Mouse (Mus musculus) embryonic facial prominence, embryonic 13.5 days (tissue): ENCODE measurements around the gene Magi1. TPM values are rescaled to one million over a fixed set of nuclear protein-coding genes. Genes with fewer than 3 reads are reported as not detected.

Experiments
- ATAC-seq: fragments of 200-750 bp; cut with Nextera tagmentation; 2 replicates; pipeline ENCODE4 v1.8.0; 2017; ENCODE audit warnings: low read depth; ENCODE audit not compliant: insufficient number of reproducible peaks, insufficient read depth, low FRiP score, low TSS enrichment
- H3K27ac ChIP-seq: fragments of 300-500 bp; sonication (generic); 2 replicates; pipeline ENCODE4 v1.5.1; 2015; ENCODE audit warnings: moderate library complexity, mild to moderate bottlenecking, inconsistent platforms
- H3K27me3 ChIP-seq: fragments of 300-500 bp; sonication (generic); 2 replicates; pipeline ENCODE4 v1.6.1; 2015; ENCODE audit warnings: mild to moderate bottlenecking, inconsistent platforms
- H3K36me3 ChIP-seq: fragments of 300-500 bp; sonication (generic); 2 replicates; pipeline ENCODE4 v1.6.1; 2015; ENCODE audit warnings: mild to moderate bottlenecking, inconsistent platforms
- H3K4me1 ChIP-seq: fragments of 300-500 bp; sonication (generic); 2 replicates; pipeline ENCODE4 v1.6.1; 2015; ENCODE audit warnings: inconsistent platforms
- H3K4me2 ChIP-seq: fragments of 300-500 bp; sonication (generic); 2 replicates; pipeline ENCODE4 v1.6.1; 2015; ENCODE audit warnings: moderate library complexity, mild to moderate bottlenecking, inconsistent platforms
- H3K4me3 ChIP-seq: fragments of 300-500 bp; sonication (generic); 2 replicates; pipeline ENCODE4 v1.5.1; 2015; ENCODE audit warnings: mild to moderate bottlenecking, inconsistent platforms
- H3K9ac ChIP-seq: fragments of 300-500 bp; sonication (generic); 2 replicates; pipeline ENCODE4 v1.6.1; 2015; ENCODE audit warnings: mild to moderate bottlenecking, inconsistent platforms
- H3K9me3 ChIP-seq: fragments of 300-500 bp; sonication (generic); 2 replicates; pipeline ENCODE4 v1.6.1; 2016; ENCODE audit warnings: inconsistent platforms
- WGBS: fragments of 180-500 bp; shearing (Covaris S2); methylation state at CpG from one replicate; pipeline ENCODE4 v1.1.7; 2015; ENCODE audit warnings: mixed read lengths; 5-methylcytosine and 5-hydroxymethylcytosine counted together
- polyA plus RNA-seq: library from polyadenylated mRNA; unstranded; fragments of >200 nt; fragmentation: Nextera tagmentation; extraction: Ambion mirVana; gene quantifications from 2 replicates; pipeline ENCODE4 v1.2.1, GENCODE M21; 2015

Gene Magi1
- polyA plus RNA-seq, 1 experiment from 2014 or later: 13.1 TPM

- Histone ChIP-seq H3K9ac (no peak overlapping the region), H3K4me1 (0 out of 2 replicates have a peak, but pooled peaks cover 5% of the 10 kb centered on the region), H3K9me3 (no peaks in the 10 kb centered on the region), H3K27ac (no peak overlapping the region), H3K4me2 (no peak overlapping the region), H3K27me3 (no peaks in the 10 kb centered on the region), H3K4me3 (no peak overlapping the region), H3K36me3 (no peaks in the 10 kb centered on the region)
- no peak for ATAC-seq
- 57% methylated on average over 5 of the region's 5 CpGs for WGBS
Measured at GRCm38 (mm10) chr6:93870023-93870422, 413.7 kb downstream of the Magi1 start.

- H3K4me1 ChIP-seq: no peaks in the 10 kb centered on the region
- no peaks in the 10 kb centered on the region for H3K27me3 ChIP-seq
- H3K9ac ChIP-seq: no peak overlapping the region
- no peak overlapping the region for H3K27ac ChIP-seq
- no peaks in the 10 kb centered on the region for H3K9me3 ChIP-seq
- no peak overlapping the region for H3K4me2 ChIP-seq
- no peaks in the 10 kb centered on the region for H3K36me3 ChIP-seq
- WGBS: 96% methylated on average over 5 of the region's 5 CpGs
- ATAC-seq: no peak
- H3K4me3 ChIP-seq: no peak overlapping the region
Measured at GRCm38 (mm10) chr6:93862263-93862662, 421.5 kb downstream of the Magi1 start.

GRCm38 (mm10) chr6:93856783-93857182 lies 426.9 kb downstream of the Magi1 start:
- Histone ChIP-seq H3K36me3 (no peaks in the 10 kb centered on the region), H3K4me3 (no peak overlapping the region), H3K27me3 (no peaks in the 10 kb centered on the region), H3K4me2 (no peak overlapping the region), H3K9ac (no peak overlapping the region), H3K9me3 (no peaks in the 10 kb centered on the region), H3K27ac (peak overlapping the region; percentile 68; the same call in 1 of the 2 replicates), H3K4me1 (peaks cover 21% of the 10 kb centered on the region)
- 18% methylated on average over 1 of the region's 1 CpGs for WGBS
- ATAC-seq: no peak

- Histone ChIP-seq H3K9me3 (no peaks in the 10 kb centered on the region), H3K4me3 (no peak overlapping the region), H3K4me2 (no peak overlapping the region), H3K9ac (no peak overlapping the region; the same call in 1 of the 2 replicates), H3K27me3 (no peaks in the 10 kb centered on the region), H3K4me1 (peaks cover 21% of the 10 kb centered on the region), H3K27ac (peak overlapping the region; percentile 68; the same call in 1 of the 2 replicates), H3K36me3 (no peaks in the 10 kb centered on the region)
- 44% methylated on average over 8 of the region's 8 CpGs for WGBS
- no peak for ATAC-seq
Measured at GRCm38 (mm10) chr6:93855806-93856641, 427.7 kb downstream of the Magi1 start.

GRCm38 (mm10) chr6:93848942-93849790 lies 434.6 kb downstream of the Magi1 start:
- 35% methylated on average over 7 of the region's 7 CpGs for WGBS
- H3K4me1 ChIP-seq: peaks cover 36% of the 10 kb centered on the region

GRCm38 (mm10) chr6:93845498-93845897 lies 438.2 kb downstream of the Magi1 start:
- peaks cover 32% of the 10 kb centered on the region for H3K4me1 ChIP-seq
- 75% methylated on average over 3 of the region's 3 CpGs for WGBS
- H3K27ac ChIP-seq: no peak overlapping the region
- no peaks in the 10 kb centered on the region for H3K36me3 ChIP-seq
- no peaks in the 10 kb centered on the region for H3K9me3 ChIP-seq
- ATAC-seq: no peak
- H3K4me2 ChIP-seq: no peak overlapping the region
- H3K9ac ChIP-seq: no peak overlapping the region
- no peak overlapping the region for H3K4me3 ChIP-seq
- no peaks in the 10 kb centered on the region for H3K27me3 ChIP-seq

More at GRCm38 (mm10) chr6:93848942-93849790, 434.6 kb downstream of the Magi1 start:
- H3K36me3 ChIP-seq: no peaks in the 10 kb centered on the region
- H3K27ac ChIP-seq: peak overlapping the region; percentile 29; the same call in 1 of the 2 replicates
- H3K9ac ChIP-seq: no peak overlapping the region
- no peaks in the 10 kb centered on the region for H3K9me3 ChIP-seq
- H3K27me3 ChIP-seq: no peaks in the 10 kb centered on the region
- H3K4me2 ChIP-seq: no peak overlapping the region
- ATAC-seq: no peak
- H3K4me3 ChIP-seq: no peak overlapping the region

GRCm38 (mm10) chr6:93845080-93845479 lies 438.6 kb downstream of the Magi1 start:
- ATAC-seq: no peak
- WGBS: 50% methylated on average over 5 of the region's 5 CpGs
- no peak overlapping the region for H3K4me3 ChIP-seq
- H3K4me2 ChIP-seq: no peak overlapping the region
- no peaks in the 10 kb centered on the region for H3K9me3 ChIP-seq
- H3K36me3 ChIP-seq: no peaks in the 10 kb centered on the region
- no peaks in the 10 kb centered on the region for H3K27me3 ChIP-seq
- H3K9ac ChIP-seq: no peak overlapping the region
- H3K4me1 ChIP-seq: peaks cover 32% of the 10 kb centered on the region
- no peak overlapping the region for H3K27ac ChIP-seq

GRCm38 (mm10) chr6:93844576-93844975 lies 439.1 kb downstream of the Magi1 start:
- H3K27me3 ChIP-seq: no peaks in the 10 kb centered on the region
- no peak for ATAC-seq
- 27% methylated on average over 5 of the region's 5 CpGs for WGBS

GRCm38 (mm10) chr6:93838398-93838797 lies 445.3 kb downstream of the Magi1 start:
- H3K9ac ChIP-seq: no peak overlapping the region
- no peaks in the 10 kb centered on the region for H3K36me3 ChIP-seq
- no peaks in the 10 kb centered on the region; the same call in 1 of the 2 replicates for H3K4me1 ChIP-seq
- H3K4me2 ChIP-seq: no peak overlapping the region
- 72% methylated on average over 4 of the region's 4 CpGs for WGBS
- no peak overlapping the region for H3K4me3 ChIP-seq
- H3K27ac ChIP-seq: no peak overlapping the region
- no peaks in the 10 kb centered on the region for H3K27me3 ChIP-seq
- ATAC-seq: no peak
- H3K9me3 ChIP-seq: no peaks in the 10 kb centered on the region

More at GRCm38 (mm10) chr6:93844576-93844975, 439.1 kb downstream of the Magi1 start:
- Histone ChIP-seq H3K9ac (no peak overlapping the region), H3K4me1 (peaks cover 28% of the 10 kb centered on the region), H3K36me3 (no peaks in the 10 kb centered on the region), H3K4me3 (no peak overlapping the region), H3K27ac (0 out of 2 replicates have a peak overlapping the region, but pooled peaks have one; percentile 24), H3K9me3 (no peaks in the 10 kb centered on the region), H3K4me2 (no peak overlapping the region)

GRCm38 (mm10) chr6:93836585-93836984 lies 447.1 kb downstream of the Magi1 start:
- H3K9ac ChIP-seq: no peak overlapping the region
- H3K27me3 ChIP-seq: no peaks in the 10 kb centered on the region
- 88% methylated on average over 5 of the region's 5 CpGs for WGBS
- ATAC-seq: no peak
- no peaks in the 10 kb centered on the region for H3K36me3 ChIP-seq
- H3K9me3 ChIP-seq: no peaks in the 10 kb centered on the region
- H3K27ac ChIP-seq: no peak overlapping the region
- no peaks in the 10 kb centered on the region; the same call in 1 of the 2 replicates for H3K4me1 ChIP-seq
- H3K4me3 ChIP-seq: no peak overlapping the region
- H3K4me2 ChIP-seq: no peak overlapping the region

- H3K4me3 ChIP-seq: no peak overlapping the region
- H3K9ac ChIP-seq: no peak overlapping the region
- H3K27ac ChIP-seq: no peak overlapping the region
- WGBS: 83% methylated on average over 4 of the region's 4 CpGs
- no peaks in the 10 kb centered on the region for H3K36me3 ChIP-seq
- no peak for ATAC-seq
- no peaks in the 10 kb centered on the region for H3K9me3 ChIP-seq
- H3K27me3 ChIP-seq: no peaks in the 10 kb centered on the region
- H3K4me2 ChIP-seq: no peak overlapping the region
- H3K4me1 ChIP-seq: no peaks in the 10 kb centered on the region; the same call in 1 of the 2 replicates
Measured at GRCm38 (mm10) chr6:93835211-93835610, 448.5 kb downstream of the Magi1 start.
